Mouse (Mus musculus) embryonic facial prominence, embryonic 11.5 days (tissue): ENCODE results near the gene Btbd2. TPM values are rescaled to one million over a fixed set of nuclear protein-coding genes. Genes with fewer than 3 reads are reported as not detected.

Experiments used
- ATAC-seq: fragments of 200-750 bp; cut with Nextera tagmentation; replicated peaks from 2 replicates; pipeline ENCODE4 v1.8.0; 2017; ENCODE audit warnings: low read depth; ENCODE audit not compliant: insufficient number of reproducible peaks, low FRiP score, low TSS enrichment
- DNase-seq: peaks from one replicate; pipeline ENCODE4 v3.0.0-alpha.2; 2015; ENCODE audit warnings: low spot score
- H3K27ac ChIP-seq: fragments of 300-500 bp; sonication (generic); replicated peaks from 2 replicates; pipeline ENCODE4 v1.5.1; 2014; ENCODE audit warnings: mild to moderate bottlenecking, low read depth, low read length, control low read depth
- H3K27me3 ChIP-seq: fragments of 300-500 bp; sonication (generic); 2 replicates; pipeline ENCODE4 v1.6.1; 2014; ENCODE audit warnings: mild to moderate bottlenecking, low read length, moderate library complexity, mixed read lengths; ENCODE audit not compliant: control insufficient read depth, insufficient read depth
- H3K36me3 ChIP-seq: fragments of 300-500 bp; sonication (generic); replicated peaks from 2 replicates; pipeline ENCODE4 v1.6.1; 2014; ENCODE audit warnings: low read depth, mild to moderate bottlenecking, low read length, moderate library complexity, mixed read lengths; ENCODE audit not compliant: control insufficient read depth, insufficient read depth
- H3K4me1 ChIP-seq: fragments of 300-500 bp; sonication (generic); 2 replicates; pipeline ENCODE4 v1.6.1; 2014; ENCODE audit warnings: low read length, mixed read lengths; ENCODE audit not compliant: control insufficient read depth, insufficient read depth
- H3K4me2 ChIP-seq: fragments of 300-500 bp; sonication (generic); 2 replicates; pipeline ENCODE4 v1.6.1; 2014; ENCODE audit warnings: low read depth, mild to moderate bottlenecking, control low read depth, low read length, moderate library complexity
- H3K4me3 ChIP-seq: fragments of 300-500 bp; sonication (generic); 2 replicates; pipeline ENCODE4 v1.5.1; 2014; ENCODE audit warnings: low read depth, low read length, control low read depth
- H3K9ac ChIP-seq: fragments of 300-500 bp; sonication (generic); replicated peaks from 2 replicates; pipeline ENCODE4 v1.6.1; 2014; ENCODE audit warnings: mild to moderate bottlenecking, control low read depth, low read length
- H3K9me3 ChIP-seq: fragments of 300-500 bp; sonication (generic); replicated peaks from 2 replicates; pipeline ENCODE4 v1.6.1; 2016; ENCODE audit warnings: mild to moderate bottlenecking, low read length, inconsistent platforms, mixed read lengths; ENCODE audit not compliant: control insufficient read depth
- WGBS: fragments of 180-500 bp; shearing (Covaris S2); extraction: QIAGEN DNeasy Blood & Tissue Kit; methylation state at CpG from one replicate; pipeline ENCODE4 v1.1.7; 2014; 5-methylcytosine and 5-hydroxymethylcytosine counted together
- polyA plus RNA-seq: library from polyadenylated mRNA; unstranded; fragments of >200 nt; fragmentation: Nextera tagmentation; extraction: Ambion mirVana; gene quantifications from 2 replicates; pipeline ENCODE4 v1.2.1, GENCODE M21; 2014

Gene Btbd2
- polyA plus RNA-seq, 1 experiment from 2014 or later = 56.3 TPM

- 87% methylated on average over 9 of the region's 9 CpGs for WGBS
- H3K9me3 ChIP-seq = no peaks in the 10 kb centered on the region
- H3K9ac ChIP-seq = no peak overlapping the region
- H3K4me2 ChIP-seq = no peak overlapping the region
- no peak for ATAC-seq
- H3K4me1 ChIP-seq = peaks cover 5% of the 10 kb centered on the region; the same call in 1 of the 2 replicates
- no peak for DNase-seq
- peaks cover 2% of the 10 kb centered on the region; the same call in 1 of the 2 replicates for H3K36me3 ChIP-seq
- H3K4me3 ChIP-seq = no peak overlapping the region
- no peaks in the 10 kb centered on the region for H3K27me3 ChIP-seq
- H3K27ac ChIP-seq = no peak overlapping the region
Measured at GRCm38 (mm10) chr10:80628925-80629324, 27.9 kb downstream of the Btbd2 start.

GRCm38 (mm10) chr10:80627685-80628084 is 29.2 kb downstream of the Btbd2 start:
- Histone ChIP-seq H3K36me3 (peaks cover 2% of the 10 kb centered on the region; the same call in 1 of the 2 replicates), H3K4me2 (no peak overlapping the region), H3K9me3 (no peaks in the 10 kb centered on the region), H3K27ac (no peak overlapping the region), H3K9ac (0 out of 2 replicates have a peak overlapping the region, but pooled peaks have one; percentile 1), H3K4me3 (no peak overlapping the region), H3K4me1 (peaks cover 7% of the 10 kb centered on the region; the same call in 1 of the 2 replicates), H3K27me3 (no peaks in the 10 kb centered on the region)
- whole genome bisulfite sequencing = 66% methylated on average over 2 of the region's 2 CpGs
- 0 out of 2 replicates have a peak, but pooled peaks have one; percentile 36 for ATAC-seq
- no peak for DNase-seq

- DNase-seq (no peak), ATAC-seq (no peak)
- WGBS = 95% methylated on average over 4 of the region's 4 CpGs
- Histone ChIP-seq H3K36me3 (peaks cover 2% of the 10 kb centered on the region; the same call in 1 of the 2 replicates), H3K27ac (no peak overlapping the region), H3K4me2 (no peak overlapping the region), H3K9ac (no peak overlapping the region), H3K4me3 (no peak overlapping the region), H3K27me3 (no peaks in the 10 kb centered on the region), H3K9me3 (no peaks in the 10 kb centered on the region), H3K4me1 (peaks cover 7% of the 10 kb centered on the region; the same call in 1 of the 2 replicates)
Measured at GRCm38 (mm10) chr10:80625764-80626163, 31.1 kb downstream of the Btbd2 start.

- peak overlapping the region; percentile 90 for H3K4me3 ChIP-seq
Measured at GRCm38 (mm10) chr10:80623457-80624191, 33.2 kb downstream of the Btbd2 start.

GRCm38 (mm10) chr10:80622661-80623456 is 34.0 kb downstream of the Btbd2 start, which contains the start of gene Csnk1g2:
Csnk1g2 (plus strand) TSS chr10:80622838.
- H3K4me3 ChIP-seq = peak within 1 kb of the TSS; percentile 90
- no peaks in the 10 kb centered on the region for H3K27me3 ChIP-seq
- ATAC-seq = peak; percentile 12; the same call in 1 of the 2 replicates
- under 1% methylated on average over 82 of the region's 85 CpGs for WGBS
- no peaks in the 10 kb centered on the region for H3K9me3 ChIP-seq
- peak; percentile 52 for DNase-seq
- peak within 1 kb of the TSS; percentile 85 for H3K4me2 ChIP-seq
- H3K9ac ChIP-seq = peak within 1 kb of the TSS; percentile 84
- H3K36me3 ChIP-seq = no peaks in the 10 kb centered on the region
- H3K4me1 ChIP-seq = peaks cover 4% of the 10 kb centered on the region; the same call in 1 of the 2 replicates
- peak within 1 kb of the TSS; percentile 82 for H3K27ac ChIP-seq

More at GRCm38 (mm10) chr10:80623457-80624191, 33.2 kb downstream of the Btbd2 start:
- H3K27me3 ChIP-seq = no peaks in the 10 kb centered on the region
- peak overlapping the region; percentile 85 for H3K4me2 ChIP-seq
- ATAC-seq (no peak), DNase-seq (peak; percentile 71)
- no peaks in the 10 kb centered on the region for H3K9me3 ChIP-seq
- H3K4me1 ChIP-seq = peaks cover 4% of the 10 kb centered on the region; the same call in 1 of the 2 replicates
- no peaks in the 10 kb centered on the region for H3K36me3 ChIP-seq
- H3K9ac ChIP-seq = peak overlapping the region; percentile 84
- peak overlapping the region; percentile 82 for H3K27ac ChIP-seq
- WGBS = 13% methylated on average over 15 of the region's 15 CpGs

GRCm38 (mm10) chr10:80621940-80622660 is 34.8 kb downstream of the Btbd2 start:
- Histone ChIP-seq H3K4me2 (peak overlapping the region; percentile 60), H3K27ac (peak overlapping the region; percentile 78), H3K36me3 (no peaks in the 10 kb centered on the region), H3K4me1 (peaks cover 4% of the 10 kb centered on the region; the same call in 1 of the 2 replicates), H3K4me3 (peak overlapping the region; percentile 90), H3K27me3 (no peaks in the 10 kb centered on the region), H3K9ac (peak overlapping the region; percentile 84), H3K9me3 (no peaks in the 10 kb centered on the region)
- DNase-seq = peak; percentile 100
- peak; percentile 91 for ATAC-seq
- under 1% methylated on average over 64 of the region's 64 CpGs for WGBS

GRCm38 (mm10) chr10:80621690-80621939 is 35.3 kb downstream of the Btbd2 start:
- Histone ChIP-seq H3K9me3 (no peaks in the 10 kb centered on the region), H3K9ac (peak overlapping the region; percentile 25), H3K27me3 (no peaks in the 10 kb centered on the region), H3K27ac (0 out of 2 replicates have a peak overlapping the region, but pooled peaks have one; percentile 8), H3K36me3 (no peaks in the 10 kb centered on the region), H3K4me2 (peak overlapping the region; percentile 60), H3K4me1 (peaks cover 4% of the 10 kb centered on the region; the same call in 1 of the 2 replicates), H3K4me3 (peak overlapping the region; percentile 90)
- 5% methylated on average over 9 of the region's 9 CpGs for WGBS
- no peak for DNase-seq
- ATAC-seq = no peak
